Mouse (Mus musculus): ENCODE data around the gene Scimp. TPM values are rescaled to one million over a fixed set of nuclear protein-coding genes. Genes with fewer than 3 reads are reported as not detected.

Scimp gene
- polyA plus RNA-seq, 1 experiment, result 1.1 TPM

DNA sequence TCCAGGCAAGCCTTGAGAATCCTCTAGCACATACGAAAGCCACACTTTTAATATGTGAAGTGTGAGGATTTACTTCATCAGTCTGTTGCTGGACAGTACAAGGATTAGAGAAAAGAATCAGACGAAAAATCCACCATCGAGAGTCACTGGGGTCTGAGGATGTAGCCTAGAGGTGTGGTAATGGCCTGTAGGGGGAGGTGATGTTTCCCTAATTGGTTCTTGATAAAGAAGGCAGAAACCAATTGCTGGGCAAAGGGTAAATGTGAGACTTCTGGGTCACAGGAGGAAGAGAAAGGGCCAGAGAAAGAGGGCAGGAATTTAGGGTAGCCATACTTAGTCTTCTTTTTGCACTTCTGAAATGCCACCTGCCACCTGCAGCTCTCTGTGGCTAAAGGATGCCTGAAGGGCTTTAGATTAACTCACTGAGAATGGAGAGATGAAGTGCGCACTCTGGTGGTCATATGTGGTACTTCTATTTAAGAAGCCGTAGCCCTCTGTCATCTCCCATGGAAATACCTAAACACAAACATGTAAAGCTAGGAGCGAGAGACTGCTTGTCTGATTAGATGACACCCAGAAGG is 3.2 kb upstream of the Scimp start:
- H3K4me3 ChIP-seq (ENCODE audit: insufficient read depth, low read length), result no peak overlapping the region
- H3K27ac ChIP-seq (ENCODE audit: insufficient read depth, low read depth, low read length), result no peak overlapping the region
- TF ChIP-seq POLR2A (IDR thresholded peaks at IDR 0.05; ENCODE audit: borderline replicate concordance, low read depth, low read length), result no peak
- TF ChIP-seq CTCF (IDR thresholded peaks at IDR 0.05; ENCODE audit: low read depth, low read length), result 0 out of 2 replicates have a peak, but pooled peaks have one; percentile 19
- peaks cover 30% of the 10 kb centered on the region for H3K4me1 ChIP-seq (ENCODE audit: control insufficient read depth, insufficient read depth, low read length)

DNA sequence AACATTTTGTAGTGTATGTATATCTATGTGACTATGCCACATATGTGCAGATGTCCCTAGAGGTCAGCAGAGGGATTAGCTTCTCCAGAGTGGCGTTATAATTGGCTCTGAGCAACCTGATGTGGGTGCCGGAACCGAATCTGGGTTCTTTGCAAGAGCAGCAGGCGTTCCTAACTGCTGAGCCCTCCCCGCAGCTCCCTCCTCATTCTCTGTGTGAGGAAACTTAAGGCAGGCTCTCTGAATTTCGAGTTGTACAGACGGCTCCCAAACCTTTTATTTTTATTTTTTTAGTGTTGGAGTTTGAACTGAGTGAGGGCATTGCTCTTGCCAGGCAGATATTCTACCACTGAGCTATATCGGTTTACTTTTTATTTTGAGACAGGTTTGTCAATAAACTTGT is 2.7 kb upstream of the Scimp start:
- no peak overlapping the region for H3K4me3 ChIP-seq (ENCODE audit: insufficient read depth, low read length)
- no peak overlapping the region for H3K27ac ChIP-seq (ENCODE audit: insufficient read depth, low read depth, low read length)
- no peak for TF ChIP-seq CTCF (IDR thresholded peaks at IDR 0.05; ENCODE audit: low read depth, low read length)
- TF ChIP-seq POLR2A (IDR thresholded peaks at IDR 0.05; ENCODE audit: borderline replicate concordance, low read depth, low read length), result no peak
- H3K4me1 ChIP-seq (ENCODE audit: control insufficient read depth, insufficient read depth, low read length), result peaks cover 30% of the 10 kb centered on the region

DNA sequence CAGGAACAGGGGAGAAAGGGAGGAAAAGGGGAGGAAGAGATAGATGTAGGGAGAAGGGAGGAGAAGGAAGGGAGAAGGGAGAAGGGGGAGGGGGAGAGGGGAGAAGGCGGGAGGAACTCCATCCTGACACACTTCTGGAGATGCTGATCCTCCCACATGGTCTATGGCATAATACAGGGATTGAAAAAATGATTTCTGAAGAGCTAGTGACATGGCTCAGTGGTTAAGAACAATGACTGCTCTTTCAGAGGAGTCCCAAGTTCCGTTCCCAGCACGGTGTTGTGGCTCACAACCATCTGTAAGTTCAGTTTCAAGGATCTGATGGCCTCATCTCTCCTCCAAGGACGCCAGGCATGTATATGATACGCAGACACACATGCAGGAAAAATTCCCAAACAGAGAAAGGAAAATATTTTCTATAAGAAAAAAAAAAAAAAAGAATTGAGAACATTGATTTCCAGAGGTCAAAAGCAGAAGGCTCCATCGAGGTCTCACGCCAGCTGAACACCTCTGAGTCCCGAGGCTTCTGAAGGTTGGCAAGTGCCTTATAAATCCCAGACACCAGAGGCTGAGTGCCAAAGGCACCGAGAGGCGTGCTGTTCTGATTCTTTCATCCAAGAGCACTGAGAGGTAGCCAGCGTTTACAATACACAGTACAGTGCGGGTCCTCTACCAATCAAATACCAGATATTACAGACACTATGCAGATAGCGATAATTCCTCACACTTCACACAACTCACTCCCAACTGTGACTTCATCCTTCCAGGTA is 730 bp downstream of the Scimp start:
- peaks cover 44% of the 10 kb centered on the region for H3K4me1 ChIP-seq (ENCODE audit: control insufficient read depth, insufficient read depth, low read length)
- H3K27ac ChIP-seq (ENCODE audit: insufficient read depth, low read depth, low read length), result peak overlapping the region; percentile 61; the same call in 1 of the 2 replicates
- no peak overlapping the region for H3K4me3 ChIP-seq (ENCODE audit: insufficient read depth, low read length)

DNA sequence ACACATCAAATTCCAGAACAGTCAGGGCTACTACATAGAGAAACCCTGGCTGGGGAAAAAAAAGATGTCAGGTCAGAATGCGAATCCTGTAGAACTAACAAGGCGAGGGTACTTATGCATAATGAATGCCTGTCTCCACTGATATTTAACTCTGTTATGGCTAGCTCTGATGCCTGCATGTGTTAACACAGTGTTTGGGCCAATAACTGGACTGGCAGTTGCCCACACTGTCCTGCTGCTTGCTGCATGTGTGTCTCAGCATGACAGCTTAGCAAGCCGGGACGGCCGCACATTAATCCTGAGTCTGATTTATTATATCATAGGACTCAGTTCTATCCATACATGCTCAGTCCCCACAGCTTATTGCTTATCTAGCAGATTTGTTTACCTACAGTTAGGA is 1.3 kb downstream of the Scimp start:
- no peak overlapping the region for H3K4me3 ChIP-seq (ENCODE audit: insufficient read depth, low read length)
- TF ChIP-seq POLR2A (IDR thresholded peaks at IDR 0.05; ENCODE audit: borderline replicate concordance, low read depth, low read length) (no peak), CTCF (IDR thresholded peaks at IDR 0.05; ENCODE audit: low read depth, low read length) (no peak)

More for the DNA sequence above, 730 bp downstream of the Scimp start:
- TF ChIP-seq CTCF (IDR thresholded peaks at IDR 0.05; ENCODE audit: low read depth, low read length), result no peak
- TF ChIP-seq POLR2A (IDR thresholded peaks at IDR 0.05; ENCODE audit: borderline replicate concordance, low read depth, low read length), result no peak

DNA sequence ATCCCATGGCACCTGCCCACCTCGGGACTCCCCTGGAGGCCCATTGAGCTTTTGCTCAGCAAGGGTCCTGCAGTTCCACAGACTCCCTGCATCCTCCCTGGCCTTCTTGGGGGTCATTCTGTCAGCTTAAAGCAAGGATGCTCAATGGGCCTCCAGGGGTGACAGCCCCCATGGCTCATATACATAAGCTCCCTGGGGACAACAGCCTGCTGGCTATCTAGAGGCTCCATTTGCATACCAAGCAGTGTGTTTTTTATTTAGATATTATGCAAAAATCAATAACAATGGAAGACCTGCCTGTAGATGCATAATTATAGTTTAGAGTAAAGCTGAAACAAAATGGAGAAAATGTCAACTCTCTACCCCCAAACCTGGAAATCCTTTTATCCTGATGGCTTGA is 3.4 kb downstream of the Scimp start:
- peaks cover 61% of the 10 kb centered on the region for H3K4me1 ChIP-seq (ENCODE audit: control insufficient read depth, insufficient read depth, low read length)
- TF ChIP-seq POLR2A (IDR thresholded peaks at IDR 0.05; ENCODE audit: borderline replicate concordance, low read depth, low read length), result no peak
- TF ChIP-seq CTCF (IDR thresholded peaks at IDR 0.05; ENCODE audit: low read depth, low read length), result no peak
- no peak overlapping the region for H3K27ac ChIP-seq (ENCODE audit: insufficient read depth, low read depth, low read length)
- no peak overlapping the region for H3K4me3 ChIP-seq (ENCODE audit: insufficient read depth, low read length)

More for the DNA sequence above, 1.3 kb downstream of the Scimp start:
- Histone ChIP-seq H3K4me1 (ENCODE audit: control insufficient read depth, insufficient read depth, low read length) (peaks cover 44% of the 10 kb centered on the region), H3K27ac (ENCODE audit: insufficient read depth, low read depth, low read length) (no peak overlapping the region)

DNA sequence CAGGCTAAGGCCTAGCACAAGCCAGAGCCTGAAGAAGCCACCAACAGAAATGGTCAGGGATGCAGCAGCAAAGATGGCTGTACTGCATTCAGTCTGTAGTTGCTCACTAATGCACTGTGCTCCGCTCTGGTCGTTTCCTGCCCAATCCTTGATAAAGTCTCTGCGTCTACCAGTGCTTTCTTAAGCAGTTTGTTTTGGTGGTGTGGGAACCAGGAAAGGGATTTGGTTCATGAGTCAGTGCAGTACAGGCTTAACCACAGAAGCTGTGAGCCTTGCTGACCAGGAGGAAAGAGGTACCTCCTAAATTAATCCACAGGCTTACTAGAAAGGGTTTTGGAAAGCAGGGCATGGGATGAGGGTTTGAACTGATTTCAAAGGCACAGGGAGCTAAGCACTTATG is 4.3 kb downstream of the Scimp start:
- TF ChIP-seq CTCF (IDR thresholded peaks at IDR 0.05; ENCODE audit: low read depth, low read length) (no peak), POLR2A (IDR thresholded peaks at IDR 0.05; ENCODE audit: borderline replicate concordance, low read depth, low read length) (no peak)
- Histone ChIP-seq H3K4me3 (ENCODE audit: insufficient read depth, low read length) (no peak overlapping the region), H3K27ac (ENCODE audit: insufficient read depth, low read depth, low read length) (no peak overlapping the region), H3K4me1 (ENCODE audit: control insufficient read depth, insufficient read depth, low read length) (peaks cover 60% of the 10 kb centered on the region)

DNA sequence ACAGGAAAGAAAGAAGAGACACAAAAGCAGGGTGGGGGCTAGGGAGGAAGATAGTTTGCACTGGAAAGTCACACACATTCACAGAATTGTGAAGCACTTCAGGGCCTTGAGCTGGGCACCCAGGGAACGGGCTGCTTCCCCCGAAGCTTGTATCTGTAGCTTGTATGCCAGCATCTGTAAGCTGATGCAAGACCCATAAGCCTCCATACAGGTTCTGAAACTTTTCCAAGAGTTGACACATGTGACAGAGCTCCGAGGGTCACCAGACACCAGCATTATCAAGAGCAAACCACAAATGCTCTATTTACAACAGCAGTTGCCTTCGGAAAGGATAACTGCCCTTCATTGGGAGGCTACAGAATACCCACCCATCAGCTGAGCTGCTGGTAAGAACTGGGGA is 4.8 kb downstream of the Scimp start:
- TF ChIP-seq CTCF (IDR thresholded peaks at IDR 0.05; ENCODE audit: low read depth, low read length) (no peak), POLR2A (IDR thresholded peaks at IDR 0.05; ENCODE audit: borderline replicate concordance, low read depth, low read length) (no peak)
- H3K4me3 ChIP-seq (ENCODE audit: insufficient read depth, low read length), result no peak overlapping the region
- peaks cover 60% of the 10 kb centered on the region for H3K4me1 ChIP-seq (ENCODE audit: control insufficient read depth, insufficient read depth, low read length)
- no peak overlapping the region for H3K27ac ChIP-seq (ENCODE audit: insufficient read depth, low read depth, low read length)

DNA sequence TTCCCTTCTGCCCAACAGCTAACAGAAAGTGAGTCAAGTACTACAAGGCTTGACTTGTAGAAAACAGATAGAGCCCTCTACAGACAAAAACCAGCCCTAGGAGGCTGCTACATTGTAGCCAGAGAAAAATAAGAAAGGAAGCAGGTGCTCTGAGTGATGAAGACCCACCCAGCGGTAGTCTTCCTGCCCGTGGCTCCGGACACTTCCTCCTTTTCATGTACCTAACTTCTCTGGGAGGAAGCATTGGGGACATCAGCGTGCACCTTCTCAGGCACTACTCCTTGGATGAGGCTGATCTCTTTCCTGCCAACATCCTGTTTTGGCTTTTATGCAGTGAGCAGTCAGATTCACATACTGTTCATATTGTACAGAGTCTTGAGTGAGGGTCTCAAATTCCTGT is 5.7 kb downstream of the Scimp start:
- Histone ChIP-seq H3K4me3 (ENCODE audit: insufficient read depth, low read length) (no peak overlapping the region), H3K27ac (ENCODE audit: insufficient read depth, low read depth, low read length) (no peak overlapping the region), H3K4me1 (ENCODE audit: control insufficient read depth, insufficient read depth, low read length) (peaks cover 52% of the 10 kb centered on the region)
- TF ChIP-seq CTCF (IDR thresholded peaks at IDR 0.05; ENCODE audit: low read depth, low read length) (no peak), POLR2A (IDR thresholded peaks at IDR 0.05; ENCODE audit: borderline replicate concordance, low read depth, low read length) (no peak)

DNA sequence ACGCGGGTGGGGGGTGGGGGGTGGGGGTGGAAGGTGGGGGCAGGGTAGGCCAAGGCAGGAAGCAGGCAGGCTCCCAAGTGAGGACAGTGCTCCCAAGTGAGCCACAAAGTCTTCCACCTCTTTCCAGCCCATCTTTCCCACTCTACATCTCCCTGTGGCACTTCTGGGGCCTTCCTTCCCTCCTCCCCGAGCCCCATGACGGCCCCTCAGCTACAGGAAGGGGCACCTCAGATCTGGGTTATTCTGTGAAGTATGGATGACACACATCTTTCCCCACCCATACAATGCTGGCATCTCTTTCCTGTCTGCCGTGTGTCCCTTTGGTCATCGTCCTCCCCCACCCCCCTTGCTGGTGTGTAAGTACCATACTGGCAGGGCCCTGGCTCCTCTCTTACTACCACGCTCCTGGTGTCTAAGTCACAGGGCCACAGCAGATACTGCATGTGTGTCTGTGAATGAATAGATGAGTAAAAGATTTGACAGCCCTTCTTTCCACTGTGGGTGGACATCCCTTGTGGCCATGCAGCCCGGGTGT is 6.7 kb downstream of the Scimp start:
- H3K4me1 ChIP-seq (ENCODE audit: control insufficient read depth, insufficient read depth, low read length), result peaks cover 51% of the 10 kb centered on the region
- peak overlapping the region; percentile 46 for H3K4me3 ChIP-seq (ENCODE audit: insufficient read depth, low read length)
- peak overlapping the region; percentile 97 for H3K27ac ChIP-seq (ENCODE audit: insufficient read depth, low read depth, low read length)
- no peak for TF ChIP-seq POLR2A (IDR thresholded peaks at IDR 0.05; ENCODE audit: borderline replicate concordance, low read depth, low read length)
- TF ChIP-seq CTCF (IDR thresholded peaks at IDR 0.05; ENCODE audit: low read depth, low read length), result no peak

DNA sequence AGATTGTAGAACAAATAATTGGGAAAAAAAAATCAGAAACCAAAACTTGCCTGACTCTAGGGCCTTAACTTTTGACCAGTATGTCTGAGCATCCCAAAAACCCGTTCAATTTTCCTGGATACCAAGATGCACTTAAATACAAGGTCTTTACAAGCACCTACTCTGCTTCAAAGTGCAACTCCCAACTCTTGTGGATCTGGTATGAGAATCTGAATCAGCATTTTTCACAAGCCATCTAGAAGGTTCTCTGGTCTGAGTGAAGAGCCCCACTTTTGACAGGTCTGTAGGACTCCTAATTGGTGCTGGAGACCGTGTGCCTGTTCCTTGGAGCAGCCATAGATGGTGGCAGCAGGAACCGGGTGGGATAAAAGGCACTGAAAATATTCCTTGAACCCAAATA is 8.0 kb downstream of the Scimp start:
- TF ChIP-seq POLR2A (IDR thresholded peaks at IDR 0.05; ENCODE audit: borderline replicate concordance, low read depth, low read length) (no peak), CTCF (IDR thresholded peaks at IDR 0.05; ENCODE audit: low read depth, low read length) (no peak)
- Histone ChIP-seq H3K27ac (ENCODE audit: insufficient read depth, low read depth, low read length) (peak overlapping the region; percentile 97), H3K4me1 (ENCODE audit: control insufficient read depth, insufficient read depth, low read length) (peaks cover 51% of the 10 kb centered on the region), H3K4me3 (ENCODE audit: insufficient read depth, low read length) (no peak overlapping the region)
